Mouse (Mus musculus): Measurements from ENCODE around the gene Hoxa2.
A peak's percentile ranks its signal among the peaks of the same experiment; 100 is the strongest.

Gene Hoxa2

GRCm38 (mm10) chr6:52202362-52203120, 37.9 kb upstream of the Hoxa2 start:
- no peak for DNase-seq (ENCODE audit: low spot score in 2 of 2)

- DNase-seq (ENCODE audit: low spot score in 2 of 2), result no peak
Measured at GRCm38 (mm10) chr6:52201269-52201668, 36.6 kb upstream of the Hoxa2 start.

- no peak for DNase-seq (ENCODE audit: low spot score in 2 of 2)
Measured at GRCm38 (mm10) chr6:52200751-52201250, 36.2 kb upstream of the Hoxa2 start.

- no peak for DNase-seq (ENCODE audit: low spot score in 2 of 2)
Measured at GRCm38 (mm10) chr6:52200073-52200750, 35.6 kb upstream of the Hoxa2 start.

GRCm38 (mm10) chr6:52197271-52197670, 32.6 kb upstream of the Hoxa2 start:
- DNase-seq (ENCODE audit: low spot score in 2 of 2), result peak in 1 of 2 experiments; percentile 45

GRCm38 (mm10) chr6:52196811-52197210, 32.2 kb upstream of the Hoxa2 start:
- no peak for DNase-seq (ENCODE audit: low spot score in 2 of 2)

- DNase-seq (ENCODE audit: low spot score in 2 of 2), result no peak
Measured at GRCm38 (mm10) chr6:52194690-52195089, 30.1 kb upstream of the Hoxa2 start.

GRCm38 (mm10) chr6:52191860-52192550, 27.4 kb upstream of the Hoxa2 start:
- DNase-seq (ENCODE audit: low spot score in 2 of 2), result peak; percentile 73 to 81

- DNase-seq (ENCODE audit: low spot score in 2 of 2), result no peak
Measured at GRCm38 (mm10) chr6:52190906-52191810, 26.5 kb upstream of the Hoxa2 start, which contains the start of gene Hoxa4. TSS of gene Hoxa4 (minus strand) at chr6:52191753.

- no peak for DNase-seq (ENCODE audit: low spot score in 2 of 2)
Measured at GRCm38 (mm10) chr6:52190410-52190809, 25.8 kb upstream of the Hoxa2 start.

- no peak for DNase-seq (ENCODE audit: low spot score in 2 of 2)
Measured at GRCm38 (mm10) chr6:52189909-52190308, 25.3 kb upstream of the Hoxa2 start.

GRCm38 (mm10) chr6:52189172-52189591, 24.6 kb upstream of the Hoxa2 start:
- DNase-seq (ENCODE audit: low spot score in 2 of 2), result no peak

- no peak for DNase-seq (ENCODE audit: low spot score in 2 of 2)
Measured at GRCm38 (mm10) chr6:52186500-52186899, 21.9 kb upstream of the Hoxa2 start.

GRCm38 (mm10) chr6:52185834-52186233, 21.2 kb upstream of the Hoxa2 start:
- no peak for DNase-seq (ENCODE audit: low spot score in 2 of 2)

GRCm38 (mm10) chr6:52185222-52185621, 20.6 kb upstream of the Hoxa2 start:
- DNase-seq (ENCODE audit: low spot score in 2 of 2), result no peak

GRCm38 (mm10) chr6:52184668-52185067, 20.0 kb upstream of the Hoxa2 start:
- no peak for DNase-seq (ENCODE audit: low spot score in 2 of 2)

GRCm38 (mm10) chr6:52183311-52184080, 18.9 kb upstream of the Hoxa2 start:
- no peak for DNase-seq (ENCODE audit: low spot score in 2 of 2)

- DNase-seq (ENCODE audit: low spot score in 2 of 2), result no peak
Measured at GRCm38 (mm10) chr6:52182793-52183192, 18.2 kb upstream of the Hoxa2 start.

- no peak for DNase-seq (ENCODE audit: low spot score in 2 of 2)
Measured at GRCm38 (mm10) chr6:52182030-52182429, 17.4 kb upstream of the Hoxa2 start.

- DNase-seq (ENCODE audit: low spot score in 2 of 2), result no peak
Measured at GRCm38 (mm10) chr6:52180726-52181125, 16.1 kb upstream of the Hoxa2 start.
